Mouse (Mus musculus) brain, adult 2 months (tissue): ENCODE results near the gene Abhd17a.
A peak's percentile ranks its signal among the peaks of the same experiment; 100 is the strongest.

ENCODE experiments used
- DNase-seq: peaks from one replicate; pipeline ENCODE4 v3.0.0; 2011; ENCODE audit warnings: low read depth, low spot score

Abhd17a gene

GRCm38 (mm10) chr10:80577195-80578130 is 12.7 kb downstream of the Abhd17a start, which contains the start of gene Klf16:
Klf16 (minus strand) TSS chr10:80577321.
- DNase-seq = peak; percentile 96

- DNase-seq = no peak
These were observed 13.6 kb downstream of the Abhd17a start for GRCm38 (mm10) chr10:80576351-80577194.

GRCm38 (mm10) chr10:80575925-80576324 is 14.2 kb downstream of the Abhd17a start:
- no peak for DNase-seq

- peak; percentile 60 for DNase-seq
These were observed 15.2 kb downstream of the Abhd17a start for GRCm38 (mm10) chr10:80574896-80575295.

- peak; percentile 91 for DNase-seq
These were observed 16.2 kb downstream of the Abhd17a start for GRCm38 (mm10) chr10:80573944-80574343.

GRCm38 (mm10) chr10:80572477-80572876 is 17.7 kb downstream of the Abhd17a start:
- DNase-seq = no peak

- peak; percentile 52 for DNase-seq
These were observed 19.0 kb downstream of the Abhd17a start for GRCm38 (mm10) chr10:80570871-80571836.

GRCm38 (mm10) chr10:80570419-80570818 is 19.7 kb downstream of the Abhd17a start:
- DNase-seq = no peak

GRCm38 (mm10) chr10:80569664-80570066 is 20.5 kb downstream of the Abhd17a start:
- peak; percentile 50 for DNase-seq

GRCm38 (mm10) chr10:80568876-80569275 is 21.3 kb downstream of the Abhd17a start:
- no peak for DNase-seq

- DNase-seq = peak; percentile 93
These were observed 23.6 kb downstream of the Abhd17a start for GRCm38 (mm10) chr10:80566375-80567092.

GRCm38 (mm10) chr10:80561116-80561944 is 28.8 kb downstream of the Abhd17a start, which contains the start of gene Rexo1:
Rexo1 (minus strand) TSS chr10:80561560.
- peak; percentile 98 for DNase-seq

- no peak for DNase-seq
These were observed 29.5 kb downstream of the Abhd17a start for GRCm38 (mm10) chr10:80560621-80561020.

GRCm38 (mm10) chr10:80559431-80559830 is 30.7 kb downstream of the Abhd17a start:
- DNase-seq = no peak

GRCm38 (mm10) chr10:80557346-80557965 is 32.7 kb downstream of the Abhd17a start:
- peak; percentile 70 for DNase-seq

- no peak for DNase-seq
These were observed 36.1 kb downstream of the Abhd17a start for GRCm38 (mm10) chr10:80553997-80554396.

- DNase-seq = no peak
These were observed 36.6 kb downstream of the Abhd17a start for GRCm38 (mm10) chr10:80553575-80553974.

- no peak for DNase-seq
These were observed 37.8 kb downstream of the Abhd17a start for GRCm38 (mm10) chr10:80552364-80552763.

GRCm38 (mm10) chr10:80549279-80549678 is 40.9 kb downstream of the Abhd17a start:
- DNase-seq = no peak
